Comparison of ENCODE assay signal across 20 mouse cellular contexts in genomic region chr17:79664106-79664417, GRCm38 (mm10). TPM values are rescaled to one million over a fixed set of nuclear protein-coding genes. Genes with fewer than 3 reads are reported as not detected.
DNase-seq lines count a peak whose midpoint lies in the region; ATAC-seq and TF ChIP-seq lines count a peak whose summit lies in the region.
"Had no signal": no experiment of that assay in that cellular context is flagged by ENCODE, and none has a peak within 500 bp of the region (broad histone marks: within the 10 kb centered on the region; RNA-seq: fewer than 3 reads in every experiment).

No protein-coding gene starts in this region.

- peak; percentile 22; the same call in 1 of the 2 replicates for ATAC-seq in kidney, embryonic 16.5 days (ENCODE audit: low FRiP score, low TSS enrichment)
- 0 out of 2 replicates have a peak, but pooled peaks have one; percentile 57 for ATAC-seq in limb, embryonic 13.5 days (ENCODE audit: low FRiP score, low read depth)
- peak; percentile 55; the same call in 1 of the 2 replicates for ATAC-seq in limb, embryonic 14.5 days (ENCODE audit: low FRiP score, low read depth)
- ATAC-seq: forebrain, embryonic 15.5 days had no signal

- H3K4me1 ChIP-seq in kidney, embryonic 16.5 days (ENCODE audit: insufficient read depth, low read length), result peaks cover 6% of the 10 kb centered on the region
- H3K4me1 ChIP-seq in limb, embryonic 13.5 days, result no peaks in the 10 kb centered on the region
- H3K4me1 ChIP-seq in limb, embryonic 10.5 days, result no peaks in the 10 kb centered on the region
- peaks cover 7% of the 10 kb centered on the region for H3K4me1 ChIP-seq in embryonic fibroblast, embryonic 13.5 days (ENCODE audit: control insufficient read depth, insufficient read depth, low read length)
- no peaks in the 10 kb centered on the region for H3K4me1 ChIP-seq in limb, embryonic 14.5 days (ENCODE audit: control insufficient read depth, insufficient read depth, low read length)
- H3K4me1 ChIP-seq: embryonic facial prominence, embryonic 13.5 days; embryonic facial prominence, embryonic 15.5 days; forebrain, embryonic 13.5 days; forebrain, embryonic 15.5 days had no signal

- no peak for TF ChIP-seq CTCF in embryonic fibroblast, embryonic 13.5 days (IDR thresholded peaks at IDR 0.05; ENCODE audit: borderline replicate concordance, insufficient read depth, low read length)

- no peak for TF ChIP-seq POLR2A in embryonic fibroblast, embryonic 13.5 days (IDR thresholded peaks at IDR 0.05; ENCODE audit: low read depth, low read length)
- TF ChIP-seq POLR2A in limb, embryonic 14.5 days (IDR thresholded peaks at IDR 0.05; ENCODE audit: borderline replicate concordance, extremely low read depth, insufficient read depth, insufficient read length), result no peak

- no peak for DNase-seq in kidney, postnatal 10 days
- no peak for DNase-seq in limb, embryonic 10.5 days (ENCODE audit: low spot score)
- DNase-seq in limb, embryonic 14.5 days (ENCODE audit: low spot score), result no peak
- no peak for DNase-seq in layer of hippocampus, postnatal 25 days (ENCODE audit: extremely low spot score in 1 of 2, low spot score in 1 of 2)
- DNase-seq: adrenal gland, adult 2 months; adrenal gland, postnatal 10 days; adrenal gland, postnatal 25 days; cerebellum, adult 11 months; cerebellum, adult 18-20 months; cerebellum, adult 8-10 months; cerebellum, adult 9-11 months; cerebellum, postnatal 36 days had no signal

- H3K36me3 ChIP-seq in kidney, embryonic 16.5 days (ENCODE audit: insufficient read depth, low read length), result no peaks in the 10 kb centered on the region
- no peaks in the 10 kb centered on the region for H3K36me3 ChIP-seq in limb, embryonic 13.5 days
- no peaks in the 10 kb centered on the region for H3K36me3 ChIP-seq in limb, embryonic 10.5 days
- no peaks in the 10 kb centered on the region for H3K36me3 ChIP-seq in limb, embryonic 14.5 days (ENCODE audit: control insufficient read depth, insufficient read depth, low read length)
- H3K36me3 ChIP-seq: embryonic facial prominence, embryonic 13.5 days; embryonic facial prominence, embryonic 15.5 days; forebrain, embryonic 15.5 days had no signal

- H3K27ac ChIP-seq in kidney, embryonic 16.5 days (ENCODE audit: low read length), result no peak overlapping the region
- H3K27ac ChIP-seq in limb, embryonic 13.5 days, result no peak overlapping the region
- H3K27ac ChIP-seq in limb, embryonic 10.5 days, result no peak overlapping the region
- peak overlapping the region; percentile 19; the same call in 1 of the 2 replicates for H3K27ac ChIP-seq in embryonic fibroblast, embryonic 13.5 days (ENCODE audit: insufficient read depth, low read length)
- no peak overlapping the region for H3K27ac ChIP-seq in limb, embryonic 14.5 days (replicated peaks; ENCODE audit: low read depth, low read length)
- H3K27ac ChIP-seq: embryonic facial prominence, embryonic 13.5 days; embryonic facial prominence, embryonic 15.5 days; forebrain, embryonic 13.5 days; forebrain, embryonic 15.5 days had no signal

- H3K4me3 ChIP-seq in kidney, embryonic 16.5 days (ENCODE audit: low read length), result no peak overlapping the region
- no peak overlapping the region for H3K4me3 ChIP-seq in limb, embryonic 13.5 days
- no peak overlapping the region for H3K4me3 ChIP-seq in limb, embryonic 10.5 days
- no peak overlapping the region for H3K4me3 ChIP-seq in embryonic fibroblast, embryonic 13.5 days (ENCODE audit: insufficient read depth, low read length)
- H3K4me3 ChIP-seq in limb, embryonic 14.5 days (replicated peaks; ENCODE audit: low read length), result no peak overlapping the region
- H3K4me3 ChIP-seq: embryonic facial prominence, embryonic 13.5 days; embryonic facial prominence, embryonic 15.5 days; forebrain, embryonic 13.5 days; forebrain, embryonic 15.5 days had no signal

- no peak overlapping the region for H3K9ac ChIP-seq in kidney, embryonic 16.5 days (replicated peaks; ENCODE audit: low read length)
- no peak overlapping the region for H3K9ac ChIP-seq in limb, embryonic 13.5 days
- no peak overlapping the region for H3K9ac ChIP-seq in limb, embryonic 14.5 days (ENCODE audit: low read depth, low read length, severe bottlenecking)
- H3K9ac ChIP-seq: embryonic facial prominence, embryonic 13.5 days; embryonic facial prominence, embryonic 15.5 days; forebrain, embryonic 13.5 days; forebrain, embryonic 15.5 days had no signal

- H3K9me3 ChIP-seq in kidney, embryonic 16.5 days (ENCODE audit: low read length), result no peaks in the 10 kb centered on the region
- H3K9me3 ChIP-seq in limb, embryonic 13.5 days, result no peaks in the 10 kb centered on the region
- H3K9me3 ChIP-seq in limb, embryonic 10.5 days (replicated peaks), result no peaks in the 10 kb centered on the region
- no peaks in the 10 kb centered on the region for H3K9me3 ChIP-seq in limb, embryonic 14.5 days (ENCODE audit: control insufficient read depth, low read length)
- H3K9me3 ChIP-seq: embryonic facial prominence, embryonic 13.5 days; embryonic facial prominence, embryonic 15.5 days; forebrain, embryonic 13.5 days; forebrain, embryonic 15.5 days had no signal

- WGBS in kidney, embryonic 16.5 days, result 88% methylated on average over 2 of the region's 2 CpGs
- WGBS in limb, embryonic 13.5 days, result 81% methylated on average over 2 of the region's 2 CpGs
- 93% methylated on average over 2 of the region's 2 CpGs for WGBS in limb, embryonic 10.5 days
- 72% methylated on average over 2 of the region's 2 CpGs for WGBS in limb, embryonic 14.5 days

- H3K27me3 ChIP-seq in kidney, embryonic 16.5 days (ENCODE audit: insufficient read depth, low read length), result no peaks in the 10 kb centered on the region
- H3K27me3 ChIP-seq in limb, embryonic 13.5 days, result peaks cover 39% of the 10 kb centered on the region
- H3K27me3 ChIP-seq in limb, embryonic 10.5 days (ENCODE audit: low read depth, poor library complexity, severe bottlenecking), result no peaks in the 10 kb centered on the region
- no peaks in the 10 kb centered on the region for H3K27me3 ChIP-seq in limb, embryonic 14.5 days (ENCODE audit: control insufficient read depth, insufficient read depth, low read length)
- H3K27me3 ChIP-seq: embryonic facial prominence, embryonic 13.5 days; embryonic facial prominence, embryonic 15.5 days; forebrain, embryonic 13.5 days; forebrain, embryonic 15.5 days had no signal

- H3K4me2 ChIP-seq in kidney, embryonic 16.5 days (replicated peaks; ENCODE audit: low read depth, low read length), result no peak overlapping the region
- H3K4me2 ChIP-seq in limb, embryonic 13.5 days (replicated peaks), result no peak overlapping the region
- no peak overlapping the region for H3K4me2 ChIP-seq in limb, embryonic 14.5 days (replicated peaks; ENCODE audit: low read depth, low read length, severe bottlenecking)
- H3K4me2 ChIP-seq: embryonic facial prominence, embryonic 13.5 days; embryonic facial prominence, embryonic 15.5 days; forebrain, embryonic 13.5 days; forebrain, embryonic 15.5 days had no signal

RNA-seq across cellular contexts. Expression of gene Cyp1b1, which starts 50.8 kb away (rescaled TPM):
- polyA plus RNA-seq in kidney, embryonic 16.5 days (2015; fragmentation: Nextera tagmentation; extraction: Ambion mirVana), result 18.5 and 18.6 TPM in 2 replicates
- polyA plus RNA-seq in limb, embryonic 13.5 days (2015; fragmentation: Nextera tagmentation; extraction: Ambion mirVana), result 2.6 and 3.4 TPM in 2 replicates
- 5.0 and 7.5 TPM in 2 replicates for polyA plus RNA-seq in limb, embryonic 10.5 days (2016; fragmentation: Nextera tagmentation; extraction: Ambion mirVana)
- 527 and 533 TPM in 2 replicates for polyA plus RNA-seq in embryonic fibroblast, embryonic 13.5 days (2011; ENCODE audit: insufficient read length, low read depth, missing spikeins)
- 1.8 and 2.6 TPM in 2 replicates for polyA plus RNA-seq in limb, embryonic 14.5 days (2012; rRNA removed)
- 2.5 and 2.7 TPM in 2 replicates for polyA plus RNA-seq in limb, embryonic 14.5 days (2014; fragmentation: Nextera tagmentation; extraction: Ambion mirVana)
- total RNA-seq in layer of hippocampus, postnatal 25 days (2021), result 1 to 10 TPM; 2.8 to 3.1 TPM
- total RNA-seq: MEL had no signal

RNA-seq across cellular contexts. Expression of gene Rmdn2, which starts 52.4 kb away (rescaled TPM):
- 14.9 and 16.5 TPM in 2 replicates for polyA plus RNA-seq in kidney, embryonic 16.5 days (2015; fragmentation: Nextera tagmentation; extraction: Ambion mirVana)
- polyA plus RNA-seq in limb, embryonic 13.5 days (2015; fragmentation: Nextera tagmentation; extraction: Ambion mirVana), result 10.7 and 12.5 TPM in 2 replicates
- 7.2 and 10.0 TPM in 2 replicates for polyA plus RNA-seq in limb, embryonic 10.5 days (2016; fragmentation: Nextera tagmentation; extraction: Ambion mirVana)
- 12.0 and 13.9 TPM in 2 replicates for polyA plus RNA-seq in embryonic fibroblast, embryonic 13.5 days (2011; ENCODE audit: insufficient read length, low read depth, missing spikeins)
- 4.9 and 7.6 TPM in 2 replicates for polyA plus RNA-seq in limb, embryonic 14.5 days (2012; rRNA removed)
- polyA plus RNA-seq in limb, embryonic 14.5 days (2014; fragmentation: Nextera tagmentation; extraction: Ambion mirVana), result 10.7 and 11.9 TPM in 2 replicates
- 10 to 100 TPM in 1 of 2 experiments, 1 to 10 TPM in 1; 9.1 to 10.5 TPM for total RNA-seq in layer of hippocampus, postnatal 25 days (2021)
- total RNA-seq: MEL had no signal

Comparison
In these comparisons a context has a peak if more than half of its experiments do, and no peak if none do; other contexts are left out.
1. RNA of gene Cyp1b1, which starts 50.8 kb away (polyA plus RNA-seq): 527 to 533 TPM in embryonic fibroblast, embryonic 13.5 days; 18.5 to 18.6 TPM in kidney, embryonic 16.5 days, 5.0 to 7.5 TPM in limb, embryonic 10.5 days, 2.6 to 3.4 TPM in limb, embryonic 13.5 days and 1.8 to 2.7 TPM in limb, embryonic 14.5 days; every median in the first group is over 10 times any median in the second.
2. Peak in every context shown above with its lines, with median percentiles within 50 percentile points of each other: ATAC-seq.